Mouse (Mus musculus) ES-E14 (cell line): Measurements from ENCODE around the gene Rcbtb2. TPM values are rescaled to one million over a fixed set of nuclear protein-coding genes. Genes with fewer than 3 reads are reported as not detected.

Experiments used
- DNase-seq: peaks from one replicate; pipeline ENCODE4 v3.0.0-alpha.2; 2013; ENCODE audit warnings: low read depth, low spot score
- H3K27ac ChIP-seq: 2 replicates; pipeline ENCODE4 v1.5.1; 2012; ENCODE audit warnings: low read depth, mild to moderate bottlenecking, low read length, moderate library complexity, mixed read lengths; ENCODE audit not compliant: poor library complexity, insufficient read depth, severe bottlenecking
- H3K36me3 ChIP-seq: 2 replicates; pipeline ENCODE4 v1.6.1; 2012; ENCODE audit warnings: mild to moderate bottlenecking, low read length, moderate library complexity, mixed read lengths; ENCODE audit not compliant: control insufficient read depth, poor library complexity, insufficient read depth, severe bottlenecking
- H3K4me1 ChIP-seq, 2 experiments: fragments of 150-350 bp in 1 of 2; sonication (generic) in 1 of 2; 2 replicates each; pipeline ENCODE4 v1.6.1; 2012; ENCODE audit warnings: low read length in 2 of 2, mild to moderate bottlenecking in 1 of 2, mixed read lengths in 1 of 2; ENCODE audit not compliant: control insufficient read depth in 2 of 2, insufficient read depth in 2 of 2, poor library complexity in 1 of 2
- H3K4me3 ChIP-seq, 2 experiments: fragments of 150-350 bp in 1 of 2; sonication (generic) in 1 of 2; 2 replicates each; pipeline ENCODE4 v1.5.1; 2012; ENCODE audit warnings: low read length in 2 of 2, low read depth in 1 of 2, mild to moderate bottlenecking in 1 of 2, mixed read lengths in 1 of 2; ENCODE audit not compliant: insufficient read depth in 1 of 2, poor library complexity in 1 of 2, severe bottlenecking in 1 of 2
- H3K9ac ChIP-seq: 2 replicates; pipeline ENCODE4 v1.6.1; 2012; ENCODE audit warnings: low read depth, mild to moderate bottlenecking, low read length, mixed read lengths; ENCODE audit not compliant: poor library complexity, insufficient read depth, severe bottlenecking
- H3K9me3 ChIP-seq: fragments of 150-350 bp; sonication (generic); 2 replicates; pipeline ENCODE4 v1.6.1; 2012; ENCODE audit warnings: low read depth, mild to moderate bottlenecking, low read length; ENCODE audit not compliant: control insufficient read depth, insufficient read depth
- CHD2 ChIP-seq: IDR thresholded peaks from 2 replicates; pipeline ENCODE4 v1.6.1; 2014; ENCODE audit warnings: mild to moderate bottlenecking, low read depth, low read length, inconsistent platforms
- HCFC1 ChIP-seq: IDR thresholded peaks from 2 replicates; pipeline ENCODE4 v1.6.1; 2012; ENCODE audit warnings: low read length, inconsistent platforms, borderline replicate concordance; ENCODE audit not compliant: insufficient read depth
- MAFK ChIP-seq: IDR thresholded peaks from 2 replicates; pipeline ENCODE4 v1.6.1; 2014; ENCODE audit warnings: mild to moderate bottlenecking, low read depth, low read length, inconsistent platforms; ENCODE audit not compliant: insufficient read depth
- ZC3H11A ChIP-seq: IDR thresholded peaks from 2 replicates; pipeline ENCODE4 v1.6.1; 2012; ENCODE audit warnings: low read depth, mild to moderate bottlenecking, inconsistent platforms, low read length, borderline replicate concordance
- ZNF384 ChIP-seq: IDR thresholded peaks from 2 replicates; pipeline ENCODE4 v1.6.1; 2012; ENCODE audit warnings: low read depth, low read length, inconsistent platforms
- in situ Hi-C, 2 experiments: fragments of 600-800 bp; cut with MboI; formaldehyde crosslinking; loops; one replicate each; pipeline ENCODE4 v1.15.1; 2025; ENCODE audit warnings: low sequenced_read_pairs in 2 of 2, inconsistent platforms in 1 of 2; ENCODE audit not compliant: unreplicated experiment in 2 of 2
- total RNA-seq: library from RNA; depleted of rRNA; stranded (reverse); fragments of 300-350 nt; gene quantifications from 2 replicates; pipeline ENCODE4 v1.2.3, GENCODE M21; 2012

Gene Rcbtb2
- total RNA-seq, 1 experiment: 11.2 TPM

- TF ChIP-seq HCFC1 (no peak), CHD2 (no peak; the same call in 1 of the 2 replicates), ZNF384 (no peak), MAFK (no peak), ZC3H11A (no peak)
- Histone ChIP-seq H3K9me3 (no peaks in the 10 kb centered on the region), H3K36me3 (no peaks in the 10 kb centered on the region), H3K4me3 (no peak overlapping the region), H3K4me1 (peaks cover 10 to 11% of the 10 kb centered on the region in 2 experiments; a peak in 3 of 4 replicates), H3K27ac (peak overlapping the region; percentile 87), H3K9ac (no peak overlapping the region)
- DNase-seq: peak; percentile 43
- in situ Hi-C loops: no loop called here
Observed at GRCm38 (mm10) chr14:73234468-73235031, 111.7 kb downstream of the Rcbtb2 start.

DNA sequence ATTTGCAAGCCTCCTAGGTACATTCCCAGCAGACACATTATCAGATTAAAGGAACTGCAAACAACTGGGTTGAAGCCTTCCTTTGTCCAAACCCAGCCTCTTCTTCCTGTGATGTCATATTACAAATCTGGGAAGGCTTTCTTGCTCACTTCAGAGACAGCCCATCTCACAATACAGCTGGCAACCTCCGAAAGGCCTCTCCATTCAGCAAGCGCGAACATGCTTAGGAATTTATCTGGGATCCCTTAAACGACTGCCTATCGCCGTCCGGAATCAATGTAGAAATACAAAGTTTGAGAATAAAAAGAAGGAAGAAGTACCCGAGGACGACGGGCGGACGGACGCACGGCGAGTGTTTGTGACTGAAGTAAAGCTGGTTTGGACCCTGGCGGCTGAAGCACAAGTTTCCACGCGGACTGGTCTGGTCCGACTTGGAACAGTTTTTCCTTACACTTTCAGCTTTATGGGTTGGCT, 115.0 kb downstream of the Rcbtb2 start, which contains the start of gene Lpar6:
Gene Lpar6, plus strand, starts transcription at position 48 of the 474 bp plus-strand sequence.
- no peaks in the 10 kb centered on the region for H3K36me3 ChIP-seq
- H3K9ac ChIP-seq: peak within 1 kb of the TSS; percentile 79
- H3K4me1 ChIP-seq: peaks cover 6 to 9% of the 10 kb centered on the region in 2 experiments; a peak in 3 of 4 replicates
- in situ Hi-C loops: no loop called here
- peak within 1 kb of the TSS; percentile 98 for H3K27ac ChIP-seq
- no peaks in the 10 kb centered on the region for H3K9me3 ChIP-seq
- peak within 1 kb of the TSS; percentile 70 to 80 for H3K4me3 ChIP-seq
- no peak for TF ChIP-seq CHD2
- no peak for TF ChIP-seq HCFC1
- TF ChIP-seq MAFK: no peak
- no peak for TF ChIP-seq ZC3H11A
- no peak for TF ChIP-seq ZNF384
- DNase-seq: peak; percentile 57

- Histone ChIP-seq H3K27ac (peak overlapping the region; percentile 98; the same call in 1 of the 2 replicates), H3K36me3 (no peaks in the 10 kb centered on the region), H3K9ac (peak overlapping the region; percentile 79), H3K4me3 (peak overlapping the region; percentile 70 to 80), H3K9me3 (no peaks in the 10 kb centered on the region), H3K4me1 (peaks cover 6 to 9% of the 10 kb centered on the region in 2 experiments; a peak in 3 of 4 replicates)
- in situ Hi-C loops: no loop called here
- TF ChIP-seq ZNF384 (no peak), HCFC1 (no peak), ZC3H11A (no peak), MAFK (no peak), CHD2 (no peak)
- DNase-seq: peak; percentile 60
Observed at GRCm38 (mm10) chr14:73238498-73239250, 115.8 kb downstream of the Rcbtb2 start.

- H3K36me3 ChIP-seq: no peaks in the 10 kb centered on the region
- in situ Hi-C loops: no loop called here
- peaks cover 4 to 6% of the 10 kb centered on the region in 2 experiments; a peak in 3 of 4 replicates for H3K4me1 ChIP-seq
- peak overlapping the region; percentile 70 to 80 for H3K4me3 ChIP-seq
- H3K27ac ChIP-seq: peak overlapping the region; percentile 38; the same call in 1 of the 2 replicates
- TF ChIP-seq CHD2 (no peak), ZNF384 (no peak), HCFC1 (no peak), ZC3H11A (no peak), MAFK (no peak)
- H3K9me3 ChIP-seq: no peaks in the 10 kb centered on the region
- DNase-seq: no peak
- peak overlapping the region; percentile 62 for H3K9ac ChIP-seq
Observed at GRCm38 (mm10) chr14:73239291-73239690, 116.5 kb downstream of the Rcbtb2 start.
